Mouse (Mus musculus) forelimb bud, embryonic 11.5 days (tissue): Measurements from ENCODE around the gene Thap11.
A peak's percentile ranks its signal among the peaks of the same experiment; 100 is the strongest.

Experiments
- DNase-seq: peaks from one replicate; pipeline ENCODE4 v3.0.0-alpha.2; 2012; ENCODE audit warnings: low read depth, low spot score

Gene Thap11

GRCm38 (mm10) chr8:105852146-105852729 is 2.7 kb upstream of the Thap11 start:
- DNase-seq: no peak

DNA sequence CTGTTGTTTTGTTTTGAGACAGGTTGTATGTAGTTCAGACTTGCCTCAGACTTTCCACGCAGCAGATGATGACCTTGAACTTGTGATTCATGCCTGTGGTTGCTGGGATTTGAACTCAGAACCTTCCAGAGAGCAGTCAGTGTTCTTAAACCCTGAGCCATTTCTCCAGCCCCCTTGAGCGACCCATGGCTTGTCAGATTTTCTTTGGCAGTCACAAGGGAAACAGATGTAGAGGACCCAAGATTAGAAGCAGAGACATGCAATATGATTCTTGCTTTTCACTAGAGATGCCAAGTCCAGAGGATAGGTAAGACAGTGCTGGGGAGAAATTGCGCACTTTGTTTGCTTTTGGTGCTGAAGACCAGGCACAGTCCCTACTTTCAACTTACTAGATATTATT is 1.8 kb upstream of the Thap11 start, which contains the start of gene Cenpt:
Gene Cenpt (minus strand): TSS at position 101 of the 400 bp plus-strand sequence.
- DNase-seq: no peak

DNA sequence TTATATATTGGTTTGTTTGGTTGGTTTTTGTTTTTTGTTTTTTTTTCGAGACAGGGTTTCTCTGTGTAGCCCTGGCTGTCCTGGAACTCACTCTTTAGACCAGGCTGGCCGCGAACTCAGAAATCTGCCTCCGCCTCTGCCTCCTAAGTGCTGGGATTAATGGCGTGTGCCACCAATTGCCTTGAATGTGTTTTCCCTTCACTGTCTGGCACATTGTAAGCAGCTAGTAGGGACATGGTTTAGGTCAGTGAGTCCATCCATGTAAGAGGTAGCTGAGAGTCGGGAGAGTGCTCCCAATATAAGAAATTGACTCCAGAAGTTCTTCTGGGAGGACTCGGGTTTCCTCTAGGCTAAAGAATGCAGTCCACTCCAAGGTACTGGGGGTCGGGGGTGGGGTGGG is 629 bp upstream of the Thap11 start:
- DNase-seq: no peak

DNA sequence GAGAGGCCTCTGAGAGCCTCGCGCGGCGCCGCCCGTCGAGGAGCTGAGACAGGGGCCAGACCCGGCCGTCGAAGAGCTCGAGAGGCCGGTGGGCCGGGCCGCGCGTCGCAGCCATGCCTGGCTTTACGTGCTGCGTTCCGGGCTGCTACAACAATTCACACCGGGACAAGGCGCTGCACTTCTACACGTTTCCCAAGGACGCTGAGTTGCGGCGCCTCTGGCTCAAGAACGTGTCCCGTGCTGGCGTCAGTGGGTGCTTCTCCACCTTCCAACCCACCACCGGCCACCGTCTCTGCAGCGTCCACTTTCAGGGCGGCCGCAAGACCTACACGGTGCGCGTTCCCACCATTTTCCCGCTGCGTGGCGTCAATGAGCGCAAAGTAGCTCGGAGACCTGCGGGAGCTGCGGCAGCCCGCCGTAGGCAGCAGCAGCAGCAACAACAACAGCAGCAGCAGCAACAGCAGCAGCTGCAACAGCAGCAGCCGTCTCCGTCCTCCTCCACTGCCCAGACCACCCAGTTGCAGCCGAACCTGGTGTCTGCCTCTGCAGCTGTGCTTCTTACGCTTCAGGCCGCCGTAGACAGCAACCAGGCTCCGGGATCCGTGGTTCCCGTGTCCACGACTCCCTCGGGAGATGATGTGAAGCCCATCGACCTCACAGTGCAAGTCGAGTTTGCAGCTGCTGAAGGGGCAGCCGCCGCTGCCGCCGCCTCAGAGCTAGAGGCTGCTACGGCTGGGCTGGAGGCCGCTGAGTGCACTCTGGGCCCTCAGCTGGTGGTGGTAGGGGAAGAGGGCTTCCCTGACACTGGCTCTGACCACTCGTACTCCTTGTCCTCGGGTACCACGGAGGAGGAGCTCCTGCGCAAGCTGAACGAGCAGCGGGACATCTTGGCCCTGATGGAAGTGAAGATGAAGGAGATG is 576 bp downstream of the Thap11 start:
- DNase-seq: peak; percentile 32

DNA sequence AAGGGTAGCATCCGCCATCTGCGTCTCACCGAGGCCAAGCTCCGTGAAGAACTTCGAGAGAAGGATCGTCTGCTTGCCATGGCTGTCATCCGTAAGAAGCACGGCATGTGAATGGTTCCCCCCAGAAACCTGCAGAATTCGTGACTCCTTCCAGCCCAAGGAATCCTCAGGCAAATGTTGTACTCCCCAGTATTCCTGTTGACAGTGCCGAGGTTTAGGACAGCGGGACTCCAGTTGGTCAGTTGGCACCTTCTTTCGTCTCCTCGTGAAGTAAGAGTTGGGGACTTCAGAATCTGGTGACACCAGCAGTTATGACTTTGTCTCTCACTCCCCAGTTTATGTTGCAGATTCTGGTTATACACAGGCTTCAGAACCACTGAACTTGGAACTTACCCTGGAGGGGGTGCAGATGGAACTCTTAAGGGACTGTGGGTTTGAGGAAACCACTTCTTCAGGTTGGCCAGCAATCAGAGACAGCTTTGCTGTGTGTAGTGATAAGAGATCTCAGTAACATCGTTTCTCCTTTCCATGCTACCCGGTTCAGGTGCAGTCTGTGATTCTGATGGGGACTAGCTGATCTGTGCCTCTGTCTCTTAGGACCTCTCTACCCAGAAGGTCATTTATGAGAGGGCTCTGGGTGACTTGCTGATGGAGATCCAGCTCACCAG is 1.4 kb downstream of the Thap11 start:
- DNase-seq: no peak

DNA sequence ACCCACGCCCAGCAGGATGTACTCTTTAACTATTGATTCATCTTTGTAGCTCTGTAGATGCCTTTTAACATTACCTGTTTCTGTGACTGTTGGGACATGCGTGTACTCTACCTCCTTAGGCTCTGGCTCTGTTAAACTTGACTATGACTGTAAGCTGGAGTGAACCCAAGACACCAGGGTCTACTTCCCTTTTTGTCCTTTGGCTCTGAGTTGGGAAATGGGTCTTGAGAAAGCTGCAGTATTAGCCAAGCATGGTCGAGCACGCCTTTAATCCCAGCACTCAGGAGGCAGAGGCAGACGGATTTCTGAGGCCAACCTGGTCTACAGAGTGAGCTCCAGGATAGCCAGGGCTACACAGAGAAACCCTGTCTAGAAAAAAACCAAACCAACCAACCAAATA is 3.6 kb downstream of the Thap11 start:
- no peak for DNase-seq

GRCm38 (mm10) chr8:105859314-105859713 is 4.4 kb downstream of the Thap11 start:
- no peak for DNase-seq

- peak; percentile 98 for DNase-seq
Measured at GRCm38 (mm10) chr8:105860143-105860981, 5.4 kb downstream of the Thap11 start, which contains the start of gene Nutf2. Nutf2 (plus strand) TSS chr8:105860580.

DNA sequence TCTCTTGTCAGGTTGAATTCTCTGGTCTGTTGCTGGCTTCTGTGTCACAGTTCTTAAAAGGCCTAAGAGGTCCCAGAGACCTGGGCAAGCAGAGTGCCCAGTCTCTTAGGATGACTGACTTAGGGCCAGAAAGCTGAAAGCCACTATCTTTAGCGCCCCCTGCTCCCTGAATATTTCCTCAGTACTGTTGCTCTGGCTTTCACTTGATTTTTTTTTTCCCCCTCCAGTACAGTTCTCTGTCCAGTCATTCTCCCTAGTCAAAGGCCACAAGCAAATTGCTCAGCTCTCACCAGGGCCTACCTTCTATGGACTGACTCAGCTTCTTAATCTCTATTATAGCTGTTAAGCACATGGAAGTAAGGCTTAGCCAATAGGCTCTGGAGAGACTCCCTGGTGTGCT is 7.0 kb downstream of the Thap11 start:
- no peak for DNase-seq

DNA sequence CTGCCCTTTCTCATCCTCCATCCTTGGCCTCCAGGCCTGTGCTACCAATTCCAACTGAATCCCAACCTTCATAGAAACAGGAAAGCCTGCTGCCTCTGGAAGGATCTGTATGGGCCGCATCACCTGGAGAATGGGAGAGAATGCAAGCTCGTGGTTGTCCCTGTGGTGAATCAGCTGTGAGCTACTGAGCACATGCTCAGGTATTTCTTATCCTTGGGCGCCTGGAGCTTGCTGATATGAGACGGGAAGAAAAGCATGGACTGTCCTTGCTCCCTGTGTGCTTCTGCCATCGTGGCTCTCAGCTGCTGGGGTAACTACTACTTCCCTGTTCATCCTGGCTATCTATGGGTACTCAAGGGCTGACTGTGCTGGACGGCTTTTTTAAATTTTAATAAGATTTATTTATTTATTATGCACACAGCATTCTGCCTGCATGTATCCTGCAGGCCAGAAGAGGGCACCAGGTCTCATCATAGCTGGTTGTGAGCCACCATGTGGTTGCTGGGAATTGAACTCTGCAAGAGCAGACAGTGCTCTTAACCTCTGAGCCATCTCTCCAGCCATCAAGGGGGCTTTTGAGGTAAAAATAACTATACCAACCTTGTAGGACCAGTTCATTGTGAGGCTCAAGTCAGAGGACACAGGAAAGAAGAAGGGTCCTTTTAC is 11.6 kb downstream of the Thap11 start:
- DNase-seq: no peak

DNA sequence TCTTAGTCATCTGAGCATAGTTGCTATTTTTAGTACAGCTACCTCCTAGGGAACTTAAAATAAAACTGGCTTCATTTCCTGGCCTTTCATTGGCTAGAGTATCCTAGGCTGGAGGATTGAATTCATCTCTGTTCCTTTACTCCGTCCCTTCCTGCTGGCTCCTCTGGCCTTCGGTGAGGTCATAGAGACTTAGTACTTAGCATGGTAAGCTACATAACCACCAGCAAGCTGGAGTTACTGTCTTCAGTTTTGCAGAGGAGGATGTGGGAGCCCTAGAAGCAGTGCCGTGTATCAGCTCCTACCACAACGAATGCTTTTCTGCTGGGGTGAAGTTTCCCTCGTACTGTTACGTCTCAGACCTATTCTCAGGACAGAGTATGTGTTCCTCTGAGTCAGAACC is 19.4 kb downstream of the Thap11 start:
- DNase-seq: no peak

DNA sequence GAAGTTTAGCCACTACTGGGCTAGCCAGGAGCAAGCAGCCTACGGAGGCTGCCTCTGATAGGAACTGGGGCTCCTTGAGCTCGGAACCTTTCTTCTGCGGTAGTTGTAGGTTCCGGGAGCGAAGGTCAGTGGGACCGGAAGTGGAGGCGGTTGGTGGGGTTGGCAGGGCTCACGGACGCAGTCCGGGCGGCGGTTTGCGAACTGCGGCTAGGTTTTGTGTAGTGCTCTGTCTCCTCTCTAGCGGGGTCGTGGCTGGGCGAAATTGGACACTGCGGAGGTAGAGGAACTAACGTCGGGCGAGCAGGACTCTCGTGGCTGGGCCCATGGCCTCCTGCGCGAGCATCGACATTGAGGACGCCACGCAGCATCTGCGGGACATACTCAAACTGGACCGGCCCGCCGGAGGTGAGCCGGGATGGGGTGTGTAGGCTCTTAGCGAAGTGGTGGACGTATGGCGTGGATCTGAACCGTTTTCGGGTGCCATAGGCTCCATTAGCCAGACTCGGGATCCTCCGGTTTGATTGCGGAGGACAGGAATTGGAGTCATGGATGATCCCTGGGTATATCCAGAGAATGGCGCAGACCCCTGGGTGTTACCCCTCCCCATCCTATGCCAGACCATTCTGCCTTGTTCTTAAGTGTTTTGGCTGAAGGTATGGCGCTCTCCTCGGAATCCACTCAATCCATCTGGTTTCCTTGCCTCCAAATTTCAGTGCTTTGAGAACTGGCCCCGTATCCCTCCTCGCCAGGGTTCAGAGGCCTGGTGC is 26.0 kb downstream of the Thap11 start, which contains the start of gene Edc4:
Gene Edc4 (plus strand): TSS at position 128 of the 767 bp plus-strand sequence.
- DNase-seq: peak; percentile 90

DNA sequence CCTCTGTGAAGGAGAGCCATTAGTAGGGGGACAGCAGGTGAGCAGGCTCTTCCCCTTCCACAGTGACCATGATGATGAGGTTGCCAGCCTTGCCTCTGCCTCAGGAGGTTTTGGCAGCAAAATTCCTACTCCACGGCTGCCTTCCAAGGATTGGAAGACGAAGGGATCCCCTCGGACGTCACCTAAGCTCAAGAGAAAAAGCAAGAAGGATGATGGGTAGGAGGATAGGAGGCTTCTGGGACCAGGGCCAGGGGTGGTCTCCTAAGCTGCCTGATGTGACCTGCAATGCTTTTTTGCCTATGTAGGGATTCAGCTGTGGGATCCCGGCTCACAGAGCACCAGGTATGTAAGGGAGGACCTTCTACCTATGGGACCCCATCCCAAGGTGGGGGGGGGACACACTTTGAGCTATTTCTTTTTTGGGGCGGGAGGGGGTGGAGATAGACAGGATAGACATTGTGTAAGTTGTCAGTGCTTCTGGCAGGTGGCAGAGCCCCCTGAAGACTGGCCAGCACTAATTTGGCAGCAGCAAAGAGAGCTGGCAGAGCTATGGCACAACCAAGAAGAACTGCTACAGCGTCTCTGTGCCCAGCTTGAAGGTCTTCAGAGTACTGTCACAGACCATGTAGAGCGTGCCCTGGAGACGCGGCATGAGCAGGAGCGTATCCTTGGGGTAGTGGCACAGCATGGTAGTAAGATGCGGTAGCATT is 35.0 kb downstream of the Thap11 start:
- no peak for DNase-seq

DNA sequence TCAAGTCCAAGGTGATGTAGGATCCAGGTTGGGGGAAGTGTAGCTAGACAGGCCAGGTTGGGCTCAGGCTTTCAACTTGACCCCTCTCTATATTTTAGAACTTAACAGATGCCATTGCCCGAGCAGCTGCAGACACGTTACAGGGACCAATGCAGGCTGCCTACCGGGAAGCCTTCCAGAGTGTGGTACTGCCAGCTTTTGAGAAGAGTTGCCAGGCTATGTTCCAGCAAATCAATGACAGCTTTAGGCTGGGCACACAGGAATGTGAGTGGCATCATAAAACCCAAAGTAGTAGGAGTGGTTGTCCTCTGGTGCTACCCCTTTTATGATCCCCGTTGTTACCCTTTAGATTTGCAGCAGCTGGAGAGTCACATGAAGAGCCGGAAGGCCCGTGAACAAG is 35.9 kb downstream of the Thap11 start:
- DNase-seq: no peak

- DNase-seq: no peak
Measured at GRCm38 (mm10) chr8:105892432-105892831, 37.5 kb downstream of the Thap11 start.

- DNase-seq: peak; percentile 70
Measured at GRCm38 (mm10) chr8:105893339-105893738, 38.4 kb downstream of the Thap11 start, which contains the start of gene Nrn1l. Nrn1l (plus strand) TSS chr8:105893567.

DNA sequence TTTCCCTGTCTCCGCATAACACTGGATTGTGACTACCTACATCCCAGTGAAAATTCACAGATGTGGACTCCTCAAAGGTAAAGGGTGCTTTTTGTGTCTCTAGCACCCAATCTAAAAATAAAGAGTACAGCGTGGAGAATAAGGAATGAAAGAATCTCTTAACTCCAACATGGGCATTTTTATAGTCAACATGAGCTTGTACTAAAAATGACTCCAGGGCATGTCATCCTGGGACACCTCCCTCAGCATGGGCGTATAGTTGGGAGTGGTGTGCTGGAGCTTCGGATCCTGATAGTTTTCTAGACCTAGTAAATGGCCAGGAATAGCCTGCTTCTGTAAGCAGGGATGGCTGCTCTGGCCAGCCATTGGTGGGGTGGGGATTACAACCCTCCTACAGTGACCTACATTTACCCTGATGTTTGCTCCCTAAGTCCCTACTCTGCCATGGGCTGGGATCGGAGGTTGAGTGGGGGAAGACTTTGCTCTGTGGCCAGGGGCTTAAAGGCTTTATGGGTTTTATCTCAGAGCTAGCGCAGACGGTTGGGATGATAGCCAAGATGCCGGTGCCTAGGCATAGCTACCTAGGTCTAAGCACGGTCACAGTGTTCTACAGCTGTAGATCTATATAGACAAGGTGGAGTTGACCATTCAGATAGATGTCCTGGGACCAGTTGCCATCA is 43.0 kb downstream of the Thap11 start:
- no peak for DNase-seq

- DNase-seq: peak; percentile 96
Measured at GRCm38 (mm10) chr8:105900180-105900940, 45.4 kb downstream of the Thap11 start, which contains the start of gene Pskh1. Pskh1 (plus strand) TSS chr8:105900441.
